Mouse (Mus musculus) heart, embryonic 14.5 days (tissue): ENCODE results near the gene Mettl7a1. TPM values are rescaled to one million over a fixed set of nuclear protein-coding genes. Genes with fewer than 3 reads are reported as not detected.
"Not testable (repeated sequence)": the region's sequence is repeated elsewhere in the genome, so short reads cannot be mapped to it uniquely, and the experiment has no call there.

ENCODE experiments used
- ATAC-seq: fragments of 200-750 bp; cut with Nextera tagmentation; 2 replicates; pipeline ENCODE4 v1.8.0; 2017; ENCODE audit warnings: low read depth, moderate TSS enrichment; ENCODE audit not compliant: insufficient number of reproducible peaks, insufficient read depth, low FRiP score
- H3K27ac ChIP-seq, 2 experiments: fragments of 200-500 bp in 1 of 2; fragments of 300-500 bp in 1 of 2; sonication (generic) in 1 of 2; replicated peaks in 1 of 2; 2 replicates each; pipeline ENCODE4 v1.5.1; 2012 to 2014; ENCODE audit warnings: low read depth in 2 of 2, low read length in 2 of 2, control low read depth in 1 of 2, mild to moderate bottlenecking in 1 of 2, mixed read lengths in 1 of 2; ENCODE audit not compliant: control insufficient read depth in 1 of 2, insufficient read depth in 1 of 2
- H3K27me3 ChIP-seq: fragments of 300-500 bp; sonication (generic); 2 replicates; pipeline ENCODE4 v1.6.1; 2014; ENCODE audit warnings: mild to moderate bottlenecking, low read length, control low read depth; ENCODE audit not compliant: control insufficient read depth, insufficient read depth
- H3K36me3 ChIP-seq: fragments of 300-500 bp; sonication (generic); 2 replicates; pipeline ENCODE4 v1.6.1; 2014; ENCODE audit warnings: mild to moderate bottlenecking, control low read depth, low read length, mixed read lengths; ENCODE audit not compliant: control insufficient read depth, insufficient read depth
- H3K4me1 ChIP-seq, 2 experiments: fragments of 200-500 bp in 1 of 2; fragments of 300-500 bp in 1 of 2; sonication (generic) in 1 of 2; 2 replicates each; pipeline ENCODE4 v1.6.1; 2012 to 2014; ENCODE audit warnings: low read length in 2 of 2, control low read depth in 1 of 2, mixed read lengths in 1 of 2; ENCODE audit not compliant: control insufficient read depth in 2 of 2, insufficient read depth in 2 of 2
- H3K4me2 ChIP-seq: fragments of 300-500 bp; sonication (generic); 2 replicates; pipeline ENCODE4 v1.6.1; 2014; ENCODE audit warnings: mild to moderate bottlenecking, low read length
- H3K4me3 ChIP-seq, 2 experiments: fragments of 200-500 bp in 1 of 2; fragments of 300-500 bp in 1 of 2; sonication (generic) in 1 of 2; 2 replicates each; pipeline ENCODE4 v1.5.1; 2012 to 2014; ENCODE audit warnings: low read length in 2 of 2, mild to moderate bottlenecking in 2 of 2, control low read depth in 1 of 2, low read depth in 1 of 2, moderate library complexity in 1 of 2; ENCODE audit not compliant: control insufficient read depth in 1 of 2, insufficient read depth in 1 of 2
- H3K9ac ChIP-seq: fragments of 300-500 bp; sonication (generic); 2 replicates; pipeline ENCODE4 v1.6.1; 2014; ENCODE audit warnings: mild to moderate bottlenecking, low read length
- H3K9me3 ChIP-seq: fragments of 300-500 bp; sonication (generic); 2 replicates; pipeline ENCODE4 v1.6.1; 2016; ENCODE audit warnings: low read length, control low read depth; ENCODE audit not compliant: control insufficient read depth
- WGBS: fragments of 180-500 bp; shearing (Covaris S2); extraction: QIAGEN DNeasy Blood & Tissue Kit; methylation state at CpG from one replicate; pipeline ENCODE4 v1.1.7; 2014; 5-methylcytosine and 5-hydroxymethylcytosine counted together
- polyA plus RNA-seq: library from polyadenylated mRNA; unstranded; fragments of >200 nt; fragmentation: Nextera tagmentation; extraction: Ambion mirVana; gene quantifications from 2 replicates; pipeline ENCODE4 v1.2.1, GENCODE M21; 2014

Gene Mettl7a1
- polyA plus RNA-seq, 1 experiment from 2014 or later: 3.8 TPM

DNA sequence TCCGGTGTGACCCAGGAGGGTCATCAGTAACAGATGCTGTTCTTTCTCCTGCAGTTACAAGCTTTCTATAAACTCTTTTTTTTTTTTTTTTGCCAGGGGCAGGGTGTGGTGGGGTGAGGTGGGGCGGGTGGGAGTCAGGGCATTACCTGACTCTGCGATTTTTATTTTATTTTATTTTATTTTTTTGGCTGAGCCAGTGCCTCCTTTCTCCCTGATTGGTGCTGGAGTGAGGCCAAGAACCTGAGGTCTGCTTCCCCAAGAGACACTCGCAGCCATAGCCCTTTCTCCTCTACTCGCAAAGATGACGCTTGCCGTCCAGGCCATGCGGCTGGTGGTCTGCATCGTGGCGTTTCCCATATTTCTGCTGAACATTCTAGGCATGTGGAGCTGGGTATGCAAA is 30.7 kb downstream of the Mettl7a1 start, which contains the start of gene Mettl7a3:
TSS of gene Mettl7a3 (plus strand) at position 301 of the 400 bp plus-strand sequence.
- 83% methylated on average over 10 of the region's 10 CpGs for WGBS
- no peaks in the 10 kb centered on the region for H3K27me3 ChIP-seq

DNA sequence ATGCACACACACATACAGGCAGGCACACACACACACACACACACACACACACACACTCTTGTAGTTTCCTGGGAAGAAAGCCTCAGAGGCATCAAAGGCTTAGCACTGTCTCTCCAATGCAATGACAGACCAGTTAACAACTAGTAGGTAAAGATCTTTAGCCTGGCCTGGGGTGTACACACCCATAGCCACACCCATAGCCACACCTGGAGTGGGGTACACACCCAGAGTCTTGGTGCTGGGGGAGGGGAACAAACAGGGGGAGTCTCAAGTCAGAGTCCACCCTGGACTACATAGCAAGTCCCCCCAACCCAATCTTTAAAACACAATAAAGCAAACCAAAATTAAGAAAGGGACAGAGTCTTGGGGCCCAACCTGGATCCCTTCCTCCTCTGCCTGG is 33.4 kb downstream of the Mettl7a1 start:
- not testable (repeated sequence) for ATAC-seq, H3K4me3 ChIP-seq, H3K27me3 ChIP-seq, H3K9ac ChIP-seq, H3K36me3 ChIP-seq, H3K9me3 ChIP-seq, H3K4me1 ChIP-seq, H3K4me2 ChIP-seq, H3K27ac ChIP-seq

More for the DNA sequence above, 30.7 kb downstream of the Mettl7a1 start, which contains the start of gene Mettl7a3:
- no peak within 1 kb of the TSS for H3K4me3 ChIP-seq
- ATAC-seq: no peak
- no peaks in the 10 kb centered on the region for H3K36me3 ChIP-seq
- no peaks in the 10 kb centered on the region for H3K9me3 ChIP-seq
- H3K9ac ChIP-seq: no peak within 1 kb of the TSS
- no peak within 1 kb of the TSS for H3K27ac ChIP-seq
- H3K4me1 ChIP-seq: no peaks in the 10 kb centered on the region
- no peak within 1 kb of the TSS for H3K4me2 ChIP-seq

- H3K9ac ChIP-seq, H3K36me3 ChIP-seq, H3K27ac ChIP-seq, H3K9me3 ChIP-seq, H3K4me3 ChIP-seq, H3K27me3 ChIP-seq, H3K4me1 ChIP-seq, H3K4me2 ChIP-seq, ATAC-seq: not testable (repeated sequence)
- WGBS: 40% methylated on average over 10 of the region's 10 CpGs
Measured at GRCm38 (mm10) chr15:100337847-100338246, 33.9 kb downstream of the Mettl7a1 start.

DNA sequence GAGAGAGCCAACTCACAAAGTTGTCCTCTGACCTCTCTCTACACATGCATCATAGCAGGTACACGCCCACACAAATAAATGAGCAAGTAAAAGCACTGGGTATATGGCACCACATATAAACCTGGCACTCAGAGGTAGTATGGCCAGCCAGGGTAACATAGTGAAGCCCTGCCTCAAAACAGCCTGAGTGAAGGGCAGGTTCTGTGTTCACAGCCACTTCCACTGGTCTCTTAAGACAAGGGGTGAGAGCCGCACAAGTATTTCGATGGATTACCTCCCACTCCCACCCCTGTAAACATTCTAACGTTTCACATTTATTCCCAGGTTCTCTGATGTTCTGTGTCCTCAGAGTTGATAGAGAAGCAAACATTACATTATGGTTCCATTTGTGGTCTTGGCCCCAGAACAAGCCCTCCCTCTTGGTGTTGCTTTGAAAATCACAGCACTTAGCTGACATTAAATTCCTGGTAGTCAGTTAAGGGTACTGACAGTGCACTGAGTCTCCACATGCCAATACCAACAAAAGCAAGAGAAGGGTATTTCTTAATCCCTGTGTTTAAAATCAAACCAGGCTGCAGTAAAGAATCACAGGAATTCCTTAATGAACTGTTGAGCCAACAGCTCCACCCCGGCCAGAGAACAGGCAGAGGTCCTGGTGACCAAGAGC is 37.5 kb downstream of the Mettl7a1 start:
- not testable (repeated sequence) for H3K4me2 ChIP-seq, H3K27me3 ChIP-seq, H3K9ac ChIP-seq, H3K4me3 ChIP-seq, H3K9me3 ChIP-seq, H3K36me3 ChIP-seq, H3K27ac ChIP-seq, ATAC-seq, H3K4me1 ChIP-seq
- 61% methylated on average over 4 of the region's 5 CpGs for WGBS

DNA sequence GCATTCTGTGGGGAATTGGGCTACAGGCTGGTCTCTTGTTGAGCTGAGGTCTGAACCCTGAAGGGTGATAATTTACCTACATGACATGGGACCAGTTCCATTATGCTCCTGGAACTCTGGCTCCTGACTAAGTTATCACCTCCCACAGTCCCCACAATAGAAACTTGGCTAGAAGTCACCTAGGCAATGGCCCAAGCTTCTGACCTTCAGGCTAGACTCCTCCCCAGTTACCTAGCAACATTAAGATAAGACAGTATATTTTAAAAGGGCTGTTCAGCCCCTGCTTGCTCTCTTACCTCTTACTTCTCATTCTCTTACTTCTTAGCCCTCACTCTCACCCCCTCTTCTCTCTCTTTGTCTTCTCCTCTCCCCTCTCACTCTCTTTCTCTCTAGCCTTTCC is 41.5 kb downstream of the Mettl7a1 start:
- no peak overlapping the region for H3K4me3 ChIP-seq
- no peak overlapping the region for H3K9ac ChIP-seq
- no peak for ATAC-seq
- H3K36me3 ChIP-seq: no peaks in the 10 kb centered on the region
- no peak overlapping the region for H3K4me2 ChIP-seq
- peaks cover 4% of the 10 kb centered on the region; the same call in 1 of the 2 replicates for H3K9me3 ChIP-seq
- peaks cover 3 to 7% of the 10 kb centered on the region in 2 experiments; a peak in 1 of 4 replicates for H3K4me1 ChIP-seq
- no peak overlapping the region for H3K27ac ChIP-seq
- H3K27me3 ChIP-seq: no peaks in the 10 kb centered on the region

- H3K9me3 ChIP-seq: peaks cover 4% of the 10 kb centered on the region; the same call in 1 of the 2 replicates
- H3K4me3 ChIP-seq: no peak overlapping the region
- no peak for ATAC-seq
- no peak overlapping the region for H3K9ac ChIP-seq
- WGBS: 73% methylated on average over 14 of the region's 14 CpGs
- no peak overlapping the region for H3K27ac ChIP-seq
- H3K36me3 ChIP-seq: no peaks in the 10 kb centered on the region
- no peak overlapping the region for H3K4me2 ChIP-seq
- peaks cover 11 to 16% of the 10 kb centered on the region in 2 experiments for H3K4me1 ChIP-seq
- no peaks in the 10 kb centered on the region for H3K27me3 ChIP-seq
Measured at GRCm38 (mm10) chr15:100346761-100347160, 42.8 kb downstream of the Mettl7a1 start.

DNA sequence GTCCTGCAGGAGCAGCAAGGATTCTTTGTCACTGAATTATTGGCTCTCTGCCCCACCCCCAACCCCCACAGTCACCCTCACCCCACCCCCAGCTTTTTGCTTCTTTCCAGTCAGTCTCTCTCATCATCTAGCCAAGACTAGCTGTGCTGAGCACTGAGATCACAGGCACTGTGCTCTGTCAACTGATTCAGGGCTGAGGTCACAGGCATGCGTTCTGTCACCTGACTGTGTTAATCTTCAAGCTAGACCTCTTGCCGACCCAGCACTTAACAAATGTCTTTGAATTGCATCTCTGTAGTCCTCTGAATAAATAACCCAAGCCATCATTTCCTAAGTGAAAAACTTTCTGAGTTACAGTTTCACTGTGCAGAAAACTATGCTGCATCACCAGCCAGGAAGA is 45.6 kb downstream of the Mettl7a1 start:
- Histone ChIP-seq H3K4me2 (no peak overlapping the region), H3K4me1 (peaks cover 13 to 20% of the 10 kb centered on the region in 2 experiments), H3K27ac (no peak overlapping the region), H3K4me3 (no peak overlapping the region), H3K9ac (no peak overlapping the region), H3K36me3 (no peaks in the 10 kb centered on the region), H3K9me3 (peaks cover 4% of the 10 kb centered on the region; the same call in 1 of the 2 replicates), H3K27me3 (no peaks in the 10 kb centered on the region)
- no peak for ATAC-seq
- 13% methylated on average over 2 of the region's 2 CpGs for WGBS
